Mouse (Mus musculus): ENCODE measurements at regions not wholly inside any gene's neighbourhood (a gene's known extent, or its start where the extent isn't known, plus 50 kb on each side); places are given as distances from the start of the nearest gene placed in this dataset.

GRCm38 (mm10) chr11:19595107-19595506 lies 329.1 kb upstream of the Spred2 start:
- no peak for DNase-seq (ENCODE audit: low spot score)

- no peak for DNase-seq (ENCODE audit: low spot score)
Observed at GRCm38 (mm10) chr11:19596336-19596735, 327.8 kb upstream of the Spred2 start.

- no peak for DNase-seq (ENCODE audit: low spot score)
Observed at GRCm38 (mm10) chr11:19599433-19599832, 324.7 kb upstream of the Spred2 start.

GRCm38 (mm10) chr11:19601216-19601938 lies 322.8 kb upstream of the Spred2 start:
- DNase-seq (ENCODE audit: low spot score) = no peak

- no peak for DNase-seq (ENCODE audit: low spot score)
Observed at GRCm38 (mm10) chr11:19602496-19602895, 321.7 kb upstream of the Spred2 start.

GRCm38 (mm10) chr11:19605602-19606001 lies 318.6 kb upstream of the Spred2 start:
- DNase-seq (ENCODE audit: low spot score) = no peak

GRCm38 (mm10) chr11:19606943-19607342 lies 317.2 kb upstream of the Spred2 start:
- DNase-seq (ENCODE audit: low spot score) = no peak

- DNase-seq (ENCODE audit: low spot score) = no peak
Observed at GRCm38 (mm10) chr11:19607941-19608340, 316.2 kb upstream of the Spred2 start.

GRCm38 (mm10) chr11:19608523-19608922 lies 315.7 kb upstream of the Spred2 start:
- no peak for DNase-seq (ENCODE audit: low spot score)

- no peak for DNase-seq (ENCODE audit: low spot score)
Observed at GRCm38 (mm10) chr11:19610559-19610958, 313.6 kb upstream of the Spred2 start.

GRCm38 (mm10) chr11:19611217-19611616 lies 313.0 kb upstream of the Spred2 start:
- no peak for DNase-seq (ENCODE audit: low spot score)

- no peak for DNase-seq (ENCODE audit: low spot score)
Observed at GRCm38 (mm10) chr11:19616520-19616919, 307.7 kb upstream of the Spred2 start.

GRCm38 (mm10) chr11:19619494-19619893 lies 304.7 kb upstream of the Spred2 start:
- DNase-seq (ENCODE audit: low spot score) = no peak

GRCm38 (mm10) chr11:19631055-19631695 lies 293.0 kb upstream of the Spred2 start:
- no peak for DNase-seq (ENCODE audit: low spot score)

- no peak for DNase-seq (ENCODE audit: low spot score)
Observed at GRCm38 (mm10) chr11:19632477-19632876, 291.7 kb upstream of the Spred2 start.

GRCm38 (mm10) chr11:19633621-19634020 lies 290.6 kb upstream of the Spred2 start:
- DNase-seq (ENCODE audit: low spot score) = no peak

GRCm38 (mm10) chr11:19641153-19641552 lies 283.0 kb upstream of the Spred2 start:
- no peak for DNase-seq (ENCODE audit: low spot score)

- DNase-seq (ENCODE audit: low spot score) = peak; percentile 21
Observed at GRCm38 (mm10) chr11:19644116-19644795, 279.9 kb upstream of the Spred2 start.

GRCm38 (mm10) chr11:19645106-19645505 lies 279.1 kb upstream of the Spred2 start:
- DNase-seq (ENCODE audit: low spot score) = no peak

- no peak for DNase-seq (ENCODE audit: low spot score)
Observed at GRCm38 (mm10) chr11:19651522-19651921, 272.7 kb upstream of the Spred2 start.

GRCm38 (mm10) chr11:19651929-19652328 lies 272.2 kb upstream of the Spred2 start:
- no peak for DNase-seq (ENCODE audit: low spot score)

- no peak for DNase-seq (ENCODE audit: low spot score)
Observed at GRCm38 (mm10) chr11:19659511-19659910, 264.7 kb upstream of the Spred2 start.

- DNase-seq (ENCODE audit: low spot score) = no peak
Observed at GRCm38 (mm10) chr11:19666732-19667131, 257.4 kb upstream of the Spred2 start.

Data from embryo, embryonic 10.5 days (tissue).